Mouse (Mus musculus) limb, embryonic 12.5 days (tissue): ENCODE results near the gene Fscn1. TPM values are rescaled to one million over a fixed set of nuclear protein-coding genes. Genes with fewer than 3 reads are reported as not detected.

Experiments
- ATAC-seq: fragments of 200-750 bp; cut with Nextera tagmentation; 2 replicates; pipeline ENCODE4 v1.8.0; 2017; ENCODE audit warnings: low read depth, moderate TSS enrichment; ENCODE audit not compliant: insufficient number of reproducible peaks, insufficient read depth, low FRiP score, low TSS enrichment
- H3K27ac ChIP-seq: fragments of 300-500 bp; sonication (generic); 2 replicates; pipeline ENCODE4 v1.5.1; 2016; ENCODE audit warnings: mild to moderate bottlenecking, moderate library complexity
- H3K27me3 ChIP-seq: fragments of 300-500 bp; sonication (generic); 2 replicates; pipeline ENCODE4 v1.6.1; 2016; ENCODE audit warnings: mild to moderate bottlenecking, moderate library complexity
- H3K36me3 ChIP-seq: fragments of 300-500 bp; sonication (generic); 2 replicates; pipeline ENCODE4 v1.6.1; 2016; ENCODE audit warnings: mild to moderate bottlenecking, moderate library complexity
- H3K4me1 ChIP-seq: fragments of 300-500 bp; sonication (generic); replicated peaks from 2 replicates; pipeline ENCODE4 v1.6.1; 2016
- H3K4me2 ChIP-seq: fragments of 300-500 bp; sonication (generic); 2 replicates; pipeline ENCODE4 v1.6.1; 2016; ENCODE audit warnings: mild to moderate bottlenecking, moderate library complexity
- H3K4me3 ChIP-seq: fragments of 300-500 bp; sonication (generic); replicated peaks from 2 replicates; pipeline ENCODE4 v1.5.1; 2016; ENCODE audit warnings: mild to moderate bottlenecking
- H3K9ac ChIP-seq: fragments of 300-500 bp; sonication (generic); replicated peaks from 2 replicates; pipeline ENCODE4 v1.6.1; 2016; ENCODE audit warnings: mild to moderate bottlenecking, moderate library complexity
- H3K9me3 ChIP-seq: fragments of 300-500 bp; sonication (generic); 2 replicates; pipeline ENCODE4 v1.6.1; 2016; ENCODE audit warnings: mild to moderate bottlenecking, moderate library complexity
- WGBS: fragments of 180-500 bp; shearing (Covaris S2); methylation state at CpG from one replicate; pipeline ENCODE4 v1.1.7; 2016; 5-methylcytosine and 5-hydroxymethylcytosine counted together
- polyA plus RNA-seq: library from polyadenylated mRNA; unstranded; fragments of >200 nt; fragmentation: Nextera tagmentation; extraction: Ambion mirVana; gene quantifications from 2 replicates; pipeline ENCODE4 v1.2.1, GENCODE M21; 2016

The Fscn1 gene
- polyA plus RNA-seq, 1 experiment from 2014 or later: 576 TPM

DNA sequence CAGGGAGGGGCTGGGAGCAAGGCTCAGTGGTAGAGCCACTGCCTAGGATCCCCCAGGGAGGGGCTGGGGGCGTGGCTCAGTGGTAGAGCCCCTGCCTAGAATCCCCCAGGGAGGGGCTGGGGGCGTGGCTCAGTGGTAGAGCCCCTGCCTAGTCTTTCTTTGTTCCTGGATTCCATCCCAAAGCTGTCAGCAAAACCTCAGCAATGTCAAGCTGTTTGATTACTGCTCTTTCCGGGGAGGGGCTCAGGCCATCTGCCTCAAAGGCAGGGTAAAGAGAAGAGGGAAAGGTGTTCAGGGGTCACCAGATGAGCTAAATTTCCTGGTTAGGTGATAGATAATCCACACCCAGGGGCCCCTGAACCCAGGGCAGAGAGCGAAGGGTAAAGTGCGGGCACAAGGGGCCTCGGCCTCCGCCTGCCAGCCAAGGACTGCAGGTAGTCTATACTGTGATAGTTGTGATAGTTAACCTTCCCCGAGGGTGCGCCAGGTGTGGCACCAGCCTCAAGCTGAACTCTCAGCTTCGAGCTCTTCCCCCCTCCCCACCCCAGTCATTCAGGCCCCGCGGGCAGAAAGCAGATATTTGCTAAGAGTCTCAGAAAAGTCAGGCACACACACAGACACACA is 35.7 kb upstream of the Fscn1 start:
- Histone ChIP-seq H3K4me3 (no peak overlapping the region), H3K36me3 (no peaks in the 10 kb centered on the region), H3K9ac (no peak overlapping the region), H3K9me3 (no peaks in the 10 kb centered on the region), H3K27me3 (no peaks in the 10 kb centered on the region; the same call in 1 of the 2 replicates), H3K27ac (no peak overlapping the region), H3K4me1 (peaks cover 14% of the 10 kb centered on the region), H3K4me2 (no peak overlapping the region)
- ATAC-seq: no peak
- 79% methylated on average over 12 of the region's 12 CpGs for WGBS

DNA sequence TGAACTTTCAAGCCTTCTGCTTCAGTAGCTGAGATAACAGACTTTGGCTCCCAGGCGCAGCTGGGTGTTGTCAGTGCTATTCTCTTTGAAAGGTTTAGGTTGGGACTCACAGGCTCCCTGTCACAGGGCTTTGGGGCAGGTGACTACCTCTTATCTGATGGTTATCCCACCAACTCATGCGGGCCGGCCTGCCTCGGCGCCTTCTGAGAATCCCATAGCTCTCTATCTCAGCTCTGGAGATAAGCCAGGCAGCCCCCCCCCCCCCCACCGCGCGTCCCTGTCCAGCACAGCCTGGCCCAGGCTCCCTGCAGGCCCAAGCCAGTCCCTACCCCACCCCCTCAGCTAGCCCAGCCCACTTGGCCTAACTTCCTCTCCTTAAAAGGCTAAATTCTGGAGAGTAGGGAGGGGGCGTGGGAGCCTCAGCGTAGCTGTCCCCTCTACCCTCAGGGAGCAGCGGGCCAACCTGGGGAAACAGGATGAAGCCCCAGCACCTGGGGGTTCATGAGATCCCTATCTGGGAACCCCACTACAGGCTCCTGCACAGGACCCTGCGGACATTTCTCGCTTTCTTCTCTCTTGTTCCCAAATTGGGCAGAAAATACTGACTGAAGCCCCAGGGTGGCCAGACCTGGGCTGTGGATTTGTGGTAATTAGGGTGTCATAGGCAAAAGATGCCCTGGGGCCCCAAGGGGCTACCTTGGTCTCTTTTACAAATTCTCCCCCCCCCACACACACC is 33.8 kb upstream of the Fscn1 start:
- peak overlapping the region; percentile 53 for H3K27ac ChIP-seq
- H3K4me3 ChIP-seq: no peak overlapping the region
- 0 out of 2 replicates have a peak, but pooled peaks have one; percentile 23 for ATAC-seq

DNA sequence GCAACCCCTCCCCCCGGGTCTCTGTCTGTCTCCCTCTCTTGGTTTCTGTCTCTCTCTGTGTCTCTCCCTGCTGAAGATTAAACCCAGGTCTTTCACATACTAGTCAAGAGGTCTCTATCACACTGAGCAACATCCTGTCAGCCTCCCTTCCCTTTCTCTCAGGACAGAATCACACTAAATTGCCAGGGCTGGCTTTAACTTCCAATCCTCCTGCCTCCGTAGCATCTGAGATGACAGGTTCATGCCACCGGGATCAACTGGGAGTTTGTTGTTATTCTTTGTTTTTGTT is 33.3 kb upstream of the Fscn1 start:
- Histone ChIP-seq H3K27me3 (no peaks in the 10 kb centered on the region; the same call in 1 of the 2 replicates), H3K4me1 (peaks cover 14% of the 10 kb centered on the region), H3K4me3 (no peak overlapping the region), H3K4me2 (no peak overlapping the region), H3K27ac (peak overlapping the region; percentile 53; the same call in 1 of the 2 replicates), H3K9me3 (no peaks in the 10 kb centered on the region), H3K9ac (no peak overlapping the region; the same call in 1 of the 2 replicates), H3K36me3 (no peaks in the 10 kb centered on the region)
- 42% methylated on average over 3 of the region's 3 CpGs for WGBS
- ATAC-seq: no peak

More for the DNA sequence above, 33.8 kb upstream of the Fscn1 start:
- 12% methylated on average over 13 of the region's 13 CpGs for WGBS
- H3K9ac ChIP-seq: no peak overlapping the region; the same call in 1 of the 2 replicates
- no peaks in the 10 kb centered on the region; the same call in 1 of the 2 replicates for H3K27me3 ChIP-seq
- no peak overlapping the region for H3K4me2 ChIP-seq
- H3K36me3 ChIP-seq: no peaks in the 10 kb centered on the region
- peaks cover 10% of the 10 kb centered on the region for H3K4me1 ChIP-seq
- H3K9me3 ChIP-seq: no peaks in the 10 kb centered on the region

DNA sequence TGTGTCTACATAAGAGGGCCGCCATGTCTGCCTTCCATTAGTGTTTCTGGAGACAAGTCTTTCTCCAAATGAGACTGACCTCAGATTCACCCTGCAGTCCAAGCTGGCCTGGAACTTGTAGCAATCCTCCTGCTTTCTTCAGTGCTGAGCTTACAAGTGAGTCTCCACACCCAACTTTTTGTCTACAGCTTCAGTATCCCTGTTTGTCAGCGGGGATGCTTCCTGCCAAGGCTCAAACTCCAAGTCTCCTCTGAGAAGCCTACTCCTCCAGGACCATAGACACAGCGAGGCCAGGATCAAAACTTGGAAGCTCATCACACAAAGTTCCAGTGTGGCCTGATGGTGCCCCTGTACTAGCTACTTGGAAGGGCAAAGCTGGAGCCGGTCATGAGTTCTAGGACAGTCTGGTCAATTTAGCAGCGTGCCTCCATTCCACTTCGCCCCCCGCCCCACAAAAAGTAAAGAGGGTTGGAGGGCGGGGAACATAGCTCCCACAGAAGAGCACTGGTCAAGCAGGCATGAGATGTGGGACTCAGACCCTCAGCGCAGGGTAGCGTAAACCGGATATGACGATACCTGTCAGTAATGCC is 32.7 kb upstream of the Fscn1 start:
- no peak for ATAC-seq
- Histone ChIP-seq H3K27me3 (no peaks in the 10 kb centered on the region; the same call in 1 of the 2 replicates), H3K27ac (no peak overlapping the region), H3K9ac (no peak overlapping the region), H3K36me3 (no peaks in the 10 kb centered on the region), H3K4me3 (no peak overlapping the region), H3K4me1 (peaks cover 17% of the 10 kb centered on the region), H3K4me2 (no peak overlapping the region), H3K9me3 (no peaks in the 10 kb centered on the region)
- 93% methylated on average over 12 of the region's 12 CpGs for WGBS

DNA sequence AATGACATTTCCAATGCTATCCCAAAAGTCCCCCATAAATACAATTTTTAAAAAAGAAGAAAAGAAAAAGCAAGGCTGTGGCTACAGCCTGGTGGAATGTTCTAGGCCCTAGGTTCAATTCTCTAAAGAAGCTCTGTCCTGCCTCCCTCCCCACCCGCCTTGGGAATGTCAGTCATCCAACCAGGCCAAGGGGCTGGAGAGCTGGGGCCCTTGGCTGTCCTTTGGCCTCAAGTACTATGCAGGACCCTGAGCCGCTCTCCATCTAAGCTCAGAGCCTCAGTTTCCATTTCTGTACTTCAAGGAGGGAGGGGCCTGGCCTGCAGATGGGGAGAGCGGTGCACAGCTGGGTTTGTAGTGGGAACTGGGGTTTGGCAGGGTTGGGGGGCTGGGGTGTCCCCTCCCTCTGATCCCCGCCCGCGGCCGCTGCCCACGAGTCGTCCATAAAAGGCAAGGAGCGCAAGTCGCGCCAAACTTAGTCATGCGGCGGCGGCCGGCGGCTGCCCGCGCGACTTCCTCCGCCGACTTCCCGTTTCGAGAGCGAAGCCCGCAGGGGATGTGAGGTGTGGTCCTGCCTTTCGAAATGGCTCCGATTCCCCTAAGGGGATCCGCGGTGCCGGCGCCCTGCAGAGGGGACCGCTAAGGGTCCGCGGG is 31.3 kb upstream of the Fscn1 start:
- Histone ChIP-seq H3K36me3 (no peaks in the 10 kb centered on the region), H3K9ac (peak overlapping the region; percentile 61), H3K27me3 (no peaks in the 10 kb centered on the region; the same call in 1 of the 2 replicates), H3K4me2 (peak overlapping the region; percentile 66), H3K27ac (peak overlapping the region; percentile 60), H3K4me3 (peak overlapping the region; percentile 46), H3K9me3 (no peaks in the 10 kb centered on the region), H3K4me1 (peaks cover 17% of the 10 kb centered on the region)
- no peak for ATAC-seq
- WGBS: 5% methylated on average over 34 of the region's 35 CpGs

DNA sequence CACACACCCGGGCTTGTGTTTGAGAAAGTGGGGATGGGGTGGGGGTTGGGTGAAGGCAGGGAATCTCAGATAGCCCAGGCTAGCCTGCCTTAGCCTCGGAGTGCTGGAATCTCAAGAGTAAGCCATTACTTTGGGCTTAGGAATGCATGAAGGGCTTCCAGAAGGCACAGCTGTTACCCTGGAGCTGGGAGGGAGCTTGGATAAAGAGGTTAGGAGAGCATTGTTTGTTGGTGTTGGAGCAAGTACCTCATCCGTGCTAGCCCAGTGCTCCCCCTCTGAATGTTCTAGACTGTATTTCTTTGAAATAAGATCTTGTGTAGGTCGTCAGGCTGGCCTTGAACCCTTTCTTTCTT is 30.8 kb upstream of the Fscn1 start:
- Histone ChIP-seq H3K4me3 (peak overlapping the region; percentile 46), H3K4me2 (peak overlapping the region; percentile 66), H3K9me3 (no peaks in the 10 kb centered on the region), H3K27me3 (no peaks in the 10 kb centered on the region; the same call in 1 of the 2 replicates), H3K9ac (peak overlapping the region; percentile 61), H3K36me3 (no peaks in the 10 kb centered on the region), H3K27ac (peak overlapping the region; percentile 60), H3K4me1 (peaks cover 17% of the 10 kb centered on the region)
- no peak for ATAC-seq
- WGBS: 23% methylated on average over 4 of the region's 4 CpGs

DNA sequence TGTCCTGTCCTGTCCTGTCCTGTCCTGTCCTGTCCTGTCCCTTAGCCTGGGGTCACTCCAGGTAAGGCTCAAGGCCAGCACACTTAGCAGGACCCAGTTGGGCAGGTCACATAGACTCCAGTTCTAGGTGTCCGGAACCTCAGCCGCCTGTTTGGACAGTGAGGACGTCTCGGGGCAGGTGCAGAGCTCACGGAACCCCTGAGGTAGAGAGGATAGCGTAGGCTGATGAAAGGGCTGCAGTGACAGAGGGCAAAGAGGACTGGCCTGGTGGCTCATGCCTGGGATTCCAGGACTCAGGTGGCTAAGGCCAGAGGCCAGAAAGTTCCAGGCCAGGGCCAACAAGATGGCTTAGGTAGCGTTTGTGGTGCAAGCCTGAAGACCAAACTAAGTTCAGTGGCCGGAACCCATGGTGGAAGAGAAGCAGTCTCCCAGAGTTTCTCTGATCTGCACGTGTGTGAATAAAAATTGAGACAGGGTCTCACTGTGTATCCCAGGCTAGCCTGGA is 28.9 kb upstream of the Fscn1 start:
- H3K27ac ChIP-seq: no peak overlapping the region
- no peak for ATAC-seq

DNA sequence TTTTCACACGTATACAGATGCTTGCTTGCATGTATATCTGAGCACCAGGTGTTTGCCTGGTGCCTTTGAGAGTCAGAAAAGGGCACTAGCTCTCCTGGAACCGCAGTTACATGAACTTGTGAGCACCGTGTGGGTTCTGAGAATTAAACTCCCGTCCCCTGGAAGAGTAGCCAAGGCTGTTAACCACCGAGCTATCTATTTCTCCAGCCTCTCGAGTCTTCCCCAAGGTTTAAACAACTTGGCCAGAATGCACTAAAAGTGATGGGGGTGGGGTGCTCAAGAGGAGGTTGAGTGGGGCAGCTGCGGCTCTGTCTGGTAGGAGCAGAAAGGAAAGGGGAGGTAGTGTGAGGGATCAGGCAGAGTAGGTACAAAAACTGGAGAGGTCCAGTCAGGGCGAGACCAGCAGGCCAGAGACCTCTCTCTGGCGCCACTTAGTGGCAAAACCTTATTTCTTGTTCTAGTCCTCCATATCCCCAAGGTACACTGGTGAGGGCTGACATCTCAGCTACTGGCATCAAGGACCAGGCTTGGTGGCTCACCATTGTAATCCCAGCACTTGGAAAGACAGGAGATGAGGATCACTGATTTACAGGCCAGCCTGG is 28.0 kb upstream of the Fscn1 start:
- ATAC-seq: no peak
- WGBS: 20% methylated on average over 9 of the region's 9 CpGs
- H3K4me2 ChIP-seq: peak overlapping the region; percentile 19; the same call in 1 of the 2 replicates
- peaks cover 13% of the 10 kb centered on the region; the same call in 1 of the 2 replicates for H3K4me1 ChIP-seq
- no peak overlapping the region for H3K4me3 ChIP-seq
- H3K27me3 ChIP-seq: no peaks in the 10 kb centered on the region; the same call in 1 of the 2 replicates
- peak overlapping the region; percentile 53; the same call in 1 of the 2 replicates for H3K27ac ChIP-seq
- no peaks in the 10 kb centered on the region for H3K36me3 ChIP-seq
- 0 out of 2 replicates have a peak overlapping the region, but pooled peaks have one; percentile 8 for H3K9ac ChIP-seq
- no peaks in the 10 kb centered on the region for H3K9me3 ChIP-seq

More for the DNA sequence above, 28.9 kb upstream of the Fscn1 start:
- Histone ChIP-seq H3K4me3 (no peak overlapping the region), H3K9ac (no peak overlapping the region), H3K9me3 (no peaks in the 10 kb centered on the region), H3K36me3 (no peaks in the 10 kb centered on the region), H3K4me1 (peaks cover 18% of the 10 kb centered on the region), H3K4me2 (no peak overlapping the region), H3K27me3 (no peaks in the 10 kb centered on the region; the same call in 1 of the 2 replicates)
- 87% methylated on average over 9 of the region's 9 CpGs for WGBS

DNA sequence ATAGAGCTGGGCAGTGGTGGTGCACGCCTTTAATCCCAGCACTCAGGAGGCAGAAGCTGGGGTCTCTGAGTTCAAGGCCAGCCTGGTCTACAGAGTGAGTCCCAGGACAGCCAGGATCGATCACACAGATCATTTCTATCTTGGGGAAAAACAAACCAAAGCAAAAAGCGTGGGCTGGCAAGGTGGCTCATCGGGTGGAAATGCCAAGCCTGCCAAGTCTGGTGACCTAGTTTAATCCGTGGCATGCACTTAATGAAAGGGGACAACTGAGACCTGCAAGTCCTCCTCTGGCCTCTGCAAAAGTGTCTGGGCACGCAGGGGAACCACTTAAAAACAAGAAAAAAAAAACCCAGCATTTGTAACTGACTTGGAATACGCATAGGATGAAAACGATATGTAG is 27.4 kb upstream of the Fscn1 start:
- no peak for ATAC-seq
- 79% methylated on average over 8 of the region's 8 CpGs for WGBS
- no peaks in the 10 kb centered on the region; the same call in 1 of the 2 replicates for H3K27me3 ChIP-seq
- no peak overlapping the region for H3K4me2 ChIP-seq
- H3K36me3 ChIP-seq: no peaks in the 10 kb centered on the region
- no peaks in the 10 kb centered on the region for H3K9me3 ChIP-seq
- H3K27ac ChIP-seq: no peak overlapping the region
- H3K9ac ChIP-seq: no peak overlapping the region
- H3K4me3 ChIP-seq: no peak overlapping the region
- peaks cover 13% of the 10 kb centered on the region; the same call in 1 of the 2 replicates for H3K4me1 ChIP-seq

DNA sequence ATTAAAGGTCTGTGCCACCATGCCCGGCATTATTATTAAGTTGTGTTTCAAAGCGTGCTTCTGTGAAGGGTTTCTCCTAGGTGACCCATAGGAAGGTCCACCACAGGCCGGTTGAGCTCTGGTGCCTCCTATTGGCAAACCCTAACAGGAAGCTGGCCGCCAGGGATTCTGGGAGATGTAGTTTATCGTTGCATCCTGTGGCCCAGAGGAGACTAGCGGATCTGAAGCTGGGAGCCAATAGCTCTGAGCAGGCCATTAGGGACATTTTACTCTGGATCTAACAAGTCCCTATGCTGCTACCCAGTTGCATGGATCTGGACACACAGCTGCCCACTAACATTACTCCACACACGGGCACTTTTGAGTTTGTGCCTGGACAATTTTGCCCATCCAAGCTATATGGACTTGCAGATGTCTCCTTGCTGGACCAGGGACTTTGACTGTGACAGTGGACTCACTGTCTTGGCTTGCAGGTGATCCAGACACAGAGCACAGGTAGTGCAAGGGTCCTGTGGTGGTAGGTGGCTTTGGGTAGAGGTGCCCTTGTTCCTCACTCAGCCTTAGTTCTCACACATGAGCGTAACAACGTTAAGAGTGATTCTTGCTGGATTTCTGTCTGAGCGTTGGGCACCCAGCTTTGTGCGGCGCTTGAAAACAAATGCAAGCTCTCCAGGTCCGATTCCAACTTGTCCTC is 24.4 kb upstream of the Fscn1 start:
- ATAC-seq: 0 out of 2 replicates have a peak, but pooled peaks have one; percentile 22
- H3K27ac ChIP-seq: no peak overlapping the region; the same call in 1 of the 2 replicates

More for the DNA sequence above, 24.4 kb upstream of the Fscn1 start:
- Histone ChIP-seq H3K4me3 (peak overlapping the region; percentile 24; the same call in 1 of the 2 replicates), H3K9me3 (peaks cover 5% of the 10 kb centered on the region; the same call in 1 of the 2 replicates), H3K36me3 (no peaks in the 10 kb centered on the region), H3K27me3 (no peaks in the 10 kb centered on the region), H3K9ac (no peak overlapping the region; the same call in 1 of the 2 replicates), H3K4me2 (peak overlapping the region; percentile 52), H3K4me1 (peaks cover 13% of the 10 kb centered on the region; the same call in 1 of the 2 replicates)
- 21% methylated on average over 13 of the region's 13 CpGs for WGBS
